Mouse (Mus musculus): ENCODE results near the gene Ptger1. TPM values are rescaled to one million over a fixed set of nuclear protein-coding genes. Genes with fewer than 3 reads are reported as not detected.

The Ptger1 gene
- polyA plus RNA-seq, 1 experiment from 2014 or later = 0.49 TPM

DNA sequence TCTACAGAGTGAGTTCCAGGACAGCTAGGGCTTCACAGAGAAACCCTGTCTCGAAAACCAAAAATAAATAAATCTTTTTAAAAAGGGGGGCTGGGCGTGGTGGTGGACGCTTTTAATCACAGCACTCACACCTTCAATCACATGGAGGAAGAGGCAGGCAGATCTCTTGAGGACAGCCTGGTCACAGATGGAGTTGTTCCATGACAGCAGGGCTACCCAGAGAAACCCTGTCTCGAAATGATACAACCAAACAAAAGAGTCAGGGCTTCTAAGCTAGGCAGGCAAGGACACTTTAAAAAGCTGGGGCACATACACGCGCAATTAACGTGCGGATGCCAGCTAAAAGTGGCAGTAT, 48.2 kb downstream of the Ptger1 start:
- peaks cover 3% of the 10 kb centered on the region; the same call in 1 of the 2 replicates for H3K36me3 ChIP-seq (ENCODE audit: control insufficient read depth, insufficient read depth, low read length)
- H3K4me2 ChIP-seq = peak overlapping the region; percentile 54
- H3K4me3 ChIP-seq (ENCODE audit: low read depth, low read length) = 0 out of 2 replicates have a peak overlapping the region, but pooled peaks have one; percentile 18
- H3K9ac ChIP-seq (ENCODE audit: low read depth, low read length) = no peak overlapping the region
- WGBS = 15% methylated on average over 8 of the region's 8 CpGs
- H3K9me3 ChIP-seq (ENCODE audit: control insufficient read depth, low read length) = no peaks in the 10 kb centered on the region
- H3K4me1 ChIP-seq (replicated peaks; ENCODE audit: control insufficient read depth, insufficient read depth, low read length) = peaks cover 13% of the 10 kb centered on the region
- no peaks in the 10 kb centered on the region for H3K27me3 ChIP-seq (replicated peaks; ENCODE audit: control insufficient read depth, insufficient read depth, low read length)
- DNase-seq (ENCODE audit: low spot score) (no peak), ATAC-seq (replicated peaks; ENCODE audit: low FRiP score) (peak; percentile 13; the same call in 1 of the 2 replicates)
- no peak overlapping the region for H3K27ac ChIP-seq (ENCODE audit: low read depth, low read length)

- WGBS = under 1% methylated on average over 63 of the region's 63 CpGs
- Histone ChIP-seq H3K9me3 (ENCODE audit: control insufficient read depth, low read length) (no peaks in the 10 kb centered on the region), H3K27ac (ENCODE audit: low read depth, low read length) (peak within 1 kb of the TSS; percentile 79), H3K27me3 (replicated peaks; ENCODE audit: control insufficient read depth, insufficient read depth, low read length) (no peaks in the 10 kb centered on the region), H3K9ac (ENCODE audit: low read depth, low read length) (peak within 1 kb of the TSS; percentile 92), H3K4me3 (ENCODE audit: low read depth, low read length) (peak within 1 kb of the TSS; percentile 87), H3K4me1 (replicated peaks; ENCODE audit: control insufficient read depth, insufficient read depth, low read length) (peaks cover 13% of the 10 kb centered on the region), H3K4me2 (peak within 1 kb of the TSS; percentile 91), H3K36me3 (ENCODE audit: control insufficient read depth, insufficient read depth, low read length) (peaks cover 4% of the 10 kb centered on the region; the same call in 1 of the 2 replicates)
- ATAC-seq (replicated peaks; ENCODE audit: low FRiP score) (peak; percentile 99), DNase-seq (ENCODE audit: low spot score) (peak; percentile 95)
Measured at GRCm38 (mm10) chr8:83715031-83715690, 48.7 kb downstream of the Ptger1 start, which contains the start of gene Ddx39. Ddx39 (plus strand) TSS chr8:83715177.

DNA sequence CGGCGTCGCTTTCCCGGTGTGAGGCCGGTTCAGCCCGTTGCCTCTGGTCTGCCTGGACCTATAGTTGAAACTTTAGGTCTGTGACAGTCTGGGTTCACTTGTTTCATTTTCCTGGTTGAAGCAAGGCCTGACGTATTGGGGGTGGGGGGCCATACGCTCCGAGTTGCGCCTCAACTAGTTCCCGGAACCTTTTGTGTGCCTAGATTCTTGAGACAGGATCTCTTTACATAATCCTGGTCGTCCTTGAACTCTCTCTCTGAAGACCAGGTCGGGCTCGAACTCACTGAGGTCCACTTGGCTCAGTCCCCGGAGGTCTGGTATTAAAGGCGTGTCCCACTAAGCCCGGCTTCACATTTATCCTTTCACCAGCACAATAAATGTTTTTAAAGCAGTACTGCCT, 49.3 kb downstream of the Ptger1 start:
- 1% methylated on average over 17 of the region's 17 CpGs for WGBS
- Histone ChIP-seq H3K9me3 (ENCODE audit: control insufficient read depth, low read length) (no peaks in the 10 kb centered on the region), H3K27me3 (replicated peaks; ENCODE audit: control insufficient read depth, insufficient read depth, low read length) (no peaks in the 10 kb centered on the region), H3K4me3 (ENCODE audit: low read depth, low read length) (peak overlapping the region; percentile 87), H3K36me3 (ENCODE audit: control insufficient read depth, insufficient read depth, low read length) (peaks cover 10% of the 10 kb centered on the region), H3K9ac (ENCODE audit: low read depth, low read length) (peak overlapping the region; percentile 92), H3K27ac (ENCODE audit: low read depth, low read length) (peak overlapping the region; percentile 79), H3K4me1 (replicated peaks; ENCODE audit: control insufficient read depth, insufficient read depth, low read length) (peaks cover 13% of the 10 kb centered on the region), H3K4me2 (peak overlapping the region; percentile 91)
- no peak for ATAC-seq (replicated peaks; ENCODE audit: low FRiP score)
- DNase-seq (ENCODE audit: low spot score) = no peak

DNA sequence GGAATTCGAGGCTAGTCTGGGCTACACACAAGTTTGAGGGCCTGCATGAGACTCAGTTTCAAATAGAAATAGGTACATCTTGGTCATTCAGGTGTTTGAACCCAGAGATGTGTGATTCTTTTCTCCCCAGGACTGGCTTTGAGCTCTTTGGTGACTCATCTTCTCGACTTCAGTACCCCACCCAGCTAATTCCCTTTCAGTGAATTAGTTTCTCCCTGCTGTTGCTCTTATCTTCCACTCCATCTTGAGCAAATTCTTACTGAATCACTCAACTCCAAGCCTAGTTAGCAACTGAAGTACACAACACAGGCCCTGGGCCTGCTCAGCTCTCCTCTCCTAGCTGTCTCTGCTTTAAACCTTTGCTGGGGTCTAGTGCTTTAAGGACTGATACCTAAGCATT, 50.1 kb downstream of the Ptger1 start:
- 36% methylated on average over 2 of the region's 2 CpGs for WGBS
- DNase-seq (ENCODE audit: low spot score) = no peak
- H3K36me3 ChIP-seq (ENCODE audit: control insufficient read depth, insufficient read depth, low read length) = peaks cover 17% of the 10 kb centered on the region
- no peaks in the 10 kb centered on the region for H3K9me3 ChIP-seq (ENCODE audit: control insufficient read depth, low read length)
- H3K4me2 ChIP-seq = peak overlapping the region; percentile 91
- peak overlapping the region; percentile 87 for H3K4me3 ChIP-seq (ENCODE audit: low read depth, low read length)
- peak; percentile 19; the same call in 1 of the 2 replicates for ATAC-seq (replicated peaks; ENCODE audit: low FRiP score)
- peaks cover 13% of the 10 kb centered on the region for H3K4me1 ChIP-seq (replicated peaks; ENCODE audit: control insufficient read depth, insufficient read depth, low read length)
- H3K27me3 ChIP-seq (replicated peaks; ENCODE audit: control insufficient read depth, insufficient read depth, low read length) = no peaks in the 10 kb centered on the region
- H3K27ac ChIP-seq (ENCODE audit: low read depth, low read length) = peak overlapping the region; percentile 79; the same call in 1 of the 2 replicates
- peak overlapping the region; percentile 92 for H3K9ac ChIP-seq (ENCODE audit: low read depth, low read length)

GRCm38 (mm10) chr8:83719048-83719447, 52.6 kb downstream of the Ptger1 start:
- peaks cover 40% of the 10 kb centered on the region for H3K36me3 ChIP-seq (ENCODE audit: control insufficient read depth, insufficient read depth, low read length)

DNA sequence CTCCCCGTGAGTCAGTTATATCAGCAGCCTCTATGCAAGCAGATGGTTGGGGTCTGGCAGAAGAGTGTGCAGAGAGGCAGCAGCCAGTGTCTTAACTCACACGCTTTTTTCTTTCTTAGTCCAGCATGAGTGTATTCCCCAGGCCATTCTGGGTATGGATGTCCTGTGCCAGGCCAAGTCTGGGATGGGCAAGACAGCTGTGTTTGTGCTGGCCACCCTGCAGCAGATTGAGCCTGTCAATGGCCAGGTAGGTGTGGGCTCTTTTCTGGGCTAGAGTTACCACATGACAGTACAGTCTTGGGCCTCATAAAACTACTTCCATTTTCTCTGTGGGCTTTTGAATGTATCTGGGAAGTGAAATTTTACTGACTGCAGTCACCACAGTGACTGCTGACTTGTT, 53.2 kb downstream of the Ptger1 start:
- ATAC-seq (replicated peaks; ENCODE audit: low FRiP score) (no peak), DNase-seq (ENCODE audit: low spot score) (no peak)
- no peak overlapping the region for H3K4me3 ChIP-seq (ENCODE audit: low read depth, low read length)
- WGBS = 87% methylated on average over 2 of the region's 2 CpGs
- H3K36me3 ChIP-seq (ENCODE audit: control insufficient read depth, insufficient read depth, low read length) = peaks cover 42% of the 10 kb centered on the region
- peaks cover 13% of the 10 kb centered on the region for H3K4me1 ChIP-seq (replicated peaks; ENCODE audit: control insufficient read depth, insufficient read depth, low read length)
- no peaks in the 10 kb centered on the region for H3K9me3 ChIP-seq (ENCODE audit: control insufficient read depth, low read length)
- H3K27me3 ChIP-seq (replicated peaks; ENCODE audit: control insufficient read depth, insufficient read depth, low read length) = no peaks in the 10 kb centered on the region
- no peak overlapping the region for H3K9ac ChIP-seq (ENCODE audit: low read depth, low read length)
- no peak overlapping the region for H3K4me2 ChIP-seq
- H3K27ac ChIP-seq (ENCODE audit: low read depth, low read length) = no peak overlapping the region

More at GRCm38 (mm10) chr8:83719048-83719447, 52.6 kb downstream of the Ptger1 start:
- Histone ChIP-seq H3K4me3 (ENCODE audit: low read depth, low read length) (no peak overlapping the region), H3K9me3 (ENCODE audit: control insufficient read depth, low read length) (no peaks in the 10 kb centered on the region), H3K9ac (ENCODE audit: low read depth, low read length) (no peak overlapping the region), H3K4me1 (replicated peaks; ENCODE audit: control insufficient read depth, insufficient read depth, low read length) (peaks cover 13% of the 10 kb centered on the region), H3K27me3 (replicated peaks; ENCODE audit: control insufficient read depth, insufficient read depth, low read length) (no peaks in the 10 kb centered on the region), H3K4me2 (no peak overlapping the region), H3K27ac (ENCODE audit: low read depth, low read length) (no peak overlapping the region)
- 80% methylated on average over 2 of the region's 2 CpGs for WGBS
- DNase-seq (ENCODE audit: low spot score) = no peak
- no peak for ATAC-seq (replicated peaks; ENCODE audit: low FRiP score)

DNA sequence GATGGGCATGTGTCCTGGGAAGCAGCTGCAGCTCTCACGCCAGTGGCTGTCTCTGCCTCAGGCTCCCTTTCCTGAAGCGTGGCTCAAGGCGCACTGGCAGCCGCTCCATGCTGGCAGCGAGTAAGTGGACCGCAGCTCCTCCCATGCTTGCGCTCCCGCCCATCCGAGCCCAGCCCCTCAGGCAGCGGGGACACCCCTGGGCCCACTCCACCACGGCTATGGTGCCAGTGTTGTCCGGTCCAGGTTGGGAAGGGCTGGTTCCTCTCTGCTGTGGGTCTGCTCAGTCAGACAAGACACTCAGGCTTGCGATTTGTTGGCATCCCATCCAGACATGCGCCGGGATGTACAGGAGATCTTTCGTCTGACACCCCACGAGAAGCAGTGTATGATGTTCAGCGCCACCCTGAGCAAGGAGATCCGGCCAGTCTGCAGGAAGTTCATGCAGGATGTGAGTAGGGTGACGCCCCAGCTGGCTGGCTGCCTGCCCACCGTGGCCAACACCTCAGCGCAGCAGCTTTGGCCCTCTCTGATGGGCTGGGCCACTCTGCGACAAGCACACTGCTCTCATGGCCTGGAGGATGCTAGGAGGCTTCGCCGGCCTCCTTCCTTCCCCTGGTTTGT, 55.0 kb downstream of the Ptger1 start:
- ATAC-seq (replicated peaks; ENCODE audit: low FRiP score) (no peak), DNase-seq (ENCODE audit: low spot score) (no peak)
- Histone ChIP-seq H3K4me1 (replicated peaks; ENCODE audit: control insufficient read depth, insufficient read depth, low read length) (peaks cover 7% of the 10 kb centered on the region), H3K36me3 (ENCODE audit: control insufficient read depth, insufficient read depth, low read length) (peaks cover 54% of the 10 kb centered on the region), H3K4me2 (no peak overlapping the region), H3K9me3 (ENCODE audit: control insufficient read depth, low read length) (no peaks in the 10 kb centered on the region), H3K27me3 (replicated peaks; ENCODE audit: control insufficient read depth, insufficient read depth, low read length) (no peaks in the 10 kb centered on the region), H3K27ac (ENCODE audit: low read depth, low read length) (no peak overlapping the region), H3K9ac (ENCODE audit: low read depth, low read length) (no peak overlapping the region), H3K4me3 (ENCODE audit: low read depth, low read length) (no peak overlapping the region)
- WGBS = 91% methylated on average over 25 of the region's 25 CpGs

Data from liver, embryonic 11.5 days (tissue).